Mouse (Mus musculus): ENCODE data around the gene Mef2a. TPM values are rescaled to one million over a fixed set of nuclear protein-coding genes. Genes with fewer than 3 reads are reported as not detected.

Gene Mef2a
- polyA plus RNA-seq, 1 experiment, result 66.6 TPM

- H3K4me1 ChIP-seq (replicated peaks; ENCODE audit: control insufficient read depth, insufficient read depth, low read length), result peaks cover 18% of the 10 kb centered on the region
- no peak for TF ChIP-seq POLR2A (IDR thresholded peaks at IDR 0.05; ENCODE audit: control insufficient read depth, extremely low read depth, insufficient read depth, low read length, poor library complexity)
- TF ChIP-seq CTCF (IDR thresholded peaks at IDR 0.05; ENCODE audit: borderline replicate concordance, control insufficient read depth, extremely low read depth, insufficient read depth, low read length, poor library complexity), result no peak
These were observed 576 bp downstream of the Mef2a start for GRCm38 (mm10) chr7:67371891-67372672.

GRCm38 (mm10) chr7:67371351-67371890, 1.2 kb downstream of the Mef2a start:
- 3% methylated on average over 10 of the region's 10 CpGs for whole genome bisulfite sequencing
- Histone ChIP-seq H3K27ac (ENCODE audit: control insufficient read depth, insufficient read depth, low read length) (peak overlapping the region; percentile 59), H3K4me1 (replicated peaks; ENCODE audit: control insufficient read depth, insufficient read depth, low read length) (peaks cover 18% of the 10 kb centered on the region), H3K4me3 (ENCODE audit: control insufficient read depth, insufficient read depth, low read length) (peak overlapping the region; percentile 100), H3K27me3 (ENCODE audit: control insufficient read depth, insufficient read depth, low read length) (no peaks in the 10 kb centered on the region), H3K36me3 (ENCODE audit: control insufficient read depth, insufficient read depth, low read length) (no peaks in the 10 kb centered on the region)
- DNase-seq, result no peak
- no peak for TF ChIP-seq CTCF (IDR thresholded peaks at IDR 0.05; ENCODE audit: borderline replicate concordance, control insufficient read depth, extremely low read depth, insufficient read depth, low read length, poor library complexity)
- no peak for TF ChIP-seq POLR2A (IDR thresholded peaks at IDR 0.05; ENCODE audit: control insufficient read depth, extremely low read depth, insufficient read depth, low read length, poor library complexity)

More at GRCm38 (mm10) chr7:67371891-67372672, 576 bp downstream of the Mef2a start:
- no peaks in the 10 kb centered on the region for H3K27me3 ChIP-seq (ENCODE audit: control insufficient read depth, insufficient read depth, low read length)
- H3K27ac ChIP-seq (ENCODE audit: control insufficient read depth, insufficient read depth, low read length), result peak overlapping the region; percentile 59
- under 1% methylated on average over 70 of the region's 75 CpGs for WGBS
- no peaks in the 10 kb centered on the region for H3K36me3 ChIP-seq (ENCODE audit: control insufficient read depth, insufficient read depth, low read length)
- peak; percentile 56 for DNase-seq
- peak overlapping the region; percentile 100 for H3K4me3 ChIP-seq (ENCODE audit: control insufficient read depth, insufficient read depth, low read length)

GRCm38 (mm10) chr7:67369645-67370044, 3.0 kb downstream of the Mef2a start:
- Histone ChIP-seq H3K27ac (ENCODE audit: control insufficient read depth, insufficient read depth, low read length) (no peak overlapping the region), H3K4me1 (replicated peaks; ENCODE audit: control insufficient read depth, insufficient read depth, low read length) (peaks cover 16% of the 10 kb centered on the region), H3K4me3 (ENCODE audit: control insufficient read depth, insufficient read depth, low read length) (no peak overlapping the region), H3K27me3 (ENCODE audit: control insufficient read depth, insufficient read depth, low read length) (no peaks in the 10 kb centered on the region), H3K36me3 (ENCODE audit: control insufficient read depth, insufficient read depth, low read length) (no peaks in the 10 kb centered on the region)
- no peak for DNase-seq
- WGBS, result 79% methylated on average over 4 of the region's 4 CpGs
- TF ChIP-seq POLR2A (IDR thresholded peaks at IDR 0.05; ENCODE audit: control insufficient read depth, extremely low read depth, insufficient read depth, low read length, poor library complexity) (no peak), CTCF (IDR thresholded peaks at IDR 0.05; ENCODE audit: borderline replicate concordance, control insufficient read depth, extremely low read depth, insufficient read depth, low read length, poor library complexity) (no peak)

GRCm38 (mm10) chr7:67368394-67368793, 4.3 kb downstream of the Mef2a start:
- Histone ChIP-seq H3K27ac (ENCODE audit: control insufficient read depth, insufficient read depth, low read length) (no peak overlapping the region), H3K36me3 (ENCODE audit: control insufficient read depth, insufficient read depth, low read length) (no peaks in the 10 kb centered on the region), H3K4me1 (replicated peaks; ENCODE audit: control insufficient read depth, insufficient read depth, low read length) (peaks cover 6% of the 10 kb centered on the region), H3K27me3 (ENCODE audit: control insufficient read depth, insufficient read depth, low read length) (no peaks in the 10 kb centered on the region), H3K4me3 (ENCODE audit: control insufficient read depth, insufficient read depth, low read length) (no peak overlapping the region)
- WGBS, result 76% methylated on average over 2 of the region's 2 CpGs
- DNase-seq, result no peak
- no peak for TF ChIP-seq CTCF (IDR thresholded peaks at IDR 0.05; ENCODE audit: borderline replicate concordance, control insufficient read depth, extremely low read depth, insufficient read depth, low read length, poor library complexity)
- no peak for TF ChIP-seq POLR2A (IDR thresholded peaks at IDR 0.05; ENCODE audit: control insufficient read depth, extremely low read depth, insufficient read depth, low read length, poor library complexity)

GRCm38 (mm10) chr7:67360588-67360987, 12.1 kb downstream of the Mef2a start:
- H3K27ac ChIP-seq (ENCODE audit: control insufficient read depth, insufficient read depth, low read length), result no peak overlapping the region
- no peaks in the 10 kb centered on the region for H3K36me3 ChIP-seq (ENCODE audit: control insufficient read depth, insufficient read depth, low read length)
- H3K4me3 ChIP-seq (ENCODE audit: control insufficient read depth, insufficient read depth, low read length), result no peak overlapping the region
- no peaks in the 10 kb centered on the region for H3K27me3 ChIP-seq (ENCODE audit: control insufficient read depth, insufficient read depth, low read length)
- WGBS, result 77% methylated on average over 3 of the region's 3 CpGs
- DNase-seq, result no peak
- no peak for TF ChIP-seq POLR2A (IDR thresholded peaks at IDR 0.05; ENCODE audit: control insufficient read depth, extremely low read depth, insufficient read depth, low read length, poor library complexity)
- TF ChIP-seq CTCF (IDR thresholded peaks at IDR 0.05; ENCODE audit: borderline replicate concordance, control insufficient read depth, extremely low read depth, insufficient read depth, low read length, poor library complexity), result no peak
- H3K4me1 ChIP-seq (replicated peaks; ENCODE audit: control insufficient read depth, insufficient read depth, low read length), result peaks cover 5% of the 10 kb centered on the region; the same call in 1 of the 2 replicates

- TF ChIP-seq POLR2A (IDR thresholded peaks at IDR 0.05; ENCODE audit: control insufficient read depth, extremely low read depth, insufficient read depth, low read length, poor library complexity), result no peak
- no peak for TF ChIP-seq CTCF (IDR thresholded peaks at IDR 0.05; ENCODE audit: borderline replicate concordance, control insufficient read depth, extremely low read depth, insufficient read depth, low read length, poor library complexity)
- H3K4me3 ChIP-seq (ENCODE audit: control insufficient read depth, insufficient read depth, low read length), result no peak overlapping the region
- no peaks in the 10 kb centered on the region for H3K36me3 ChIP-seq (ENCODE audit: control insufficient read depth, insufficient read depth, low read length)
- peaks cover 5% of the 10 kb centered on the region; the same call in 1 of the 2 replicates for H3K4me1 ChIP-seq (replicated peaks; ENCODE audit: control insufficient read depth, insufficient read depth, low read length)
- DNase-seq, result no peak
- no peak overlapping the region for H3K27ac ChIP-seq (ENCODE audit: control insufficient read depth, insufficient read depth, low read length)
- H3K27me3 ChIP-seq (ENCODE audit: control insufficient read depth, insufficient read depth, low read length), result no peaks in the 10 kb centered on the region
These were observed 12.8 kb downstream of the Mef2a start for GRCm38 (mm10) chr7:67359863-67360262.
